Mouse (Mus musculus): ENCODE data around the gene Gm10837.

GRCm38 (mm10) chr14:122479461-122480109, 10.8 kb upstream of the Gm10837 start:
- TF ChIP-seq CTCF (IDR thresholded peaks at IDR 0.05; ENCODE audit: extremely low read depth, insufficient read depth, insufficient read length, insufficient replicate concordance) (no peak), POLR2A (IDR thresholded peaks at IDR 0.05; ENCODE audit: low read depth, low read length) (no peak)
